Mouse (Mus musculus): ENCODE data around the gene Tubb2b.

The Tubb2b gene

DNA sequence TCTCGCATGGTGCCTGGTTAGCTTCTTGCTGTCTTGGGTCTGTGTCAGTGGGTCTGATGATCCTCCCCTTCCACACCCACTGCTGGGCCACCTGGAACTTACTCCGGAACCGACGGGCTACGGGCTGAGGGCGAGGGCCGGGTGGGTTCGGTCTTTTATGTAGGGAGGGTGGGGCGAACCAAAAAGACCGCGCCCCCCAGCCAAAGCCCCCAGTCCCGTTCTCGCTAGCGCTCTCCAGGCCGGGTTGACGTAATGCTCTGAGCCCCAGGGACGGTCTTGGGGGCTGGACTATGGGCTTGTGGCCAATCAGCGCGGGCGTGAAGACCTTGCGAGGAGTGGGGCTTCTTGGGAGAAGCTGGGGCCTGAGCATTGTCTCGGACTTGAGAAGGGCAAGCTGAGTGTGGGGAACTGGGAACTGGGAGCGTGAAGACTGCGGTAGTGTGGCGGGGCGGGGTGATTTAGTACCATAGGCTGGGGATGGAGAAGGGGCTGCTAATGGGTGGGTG is at the start of gene Tubb2b:
Gene Tubb2b, minus strand, starts transcription at position 241 of the 506 bp plus-strand sequence.
- DNase-seq (ENCODE audit: low spot score), result peak; percentile 96

DNA sequence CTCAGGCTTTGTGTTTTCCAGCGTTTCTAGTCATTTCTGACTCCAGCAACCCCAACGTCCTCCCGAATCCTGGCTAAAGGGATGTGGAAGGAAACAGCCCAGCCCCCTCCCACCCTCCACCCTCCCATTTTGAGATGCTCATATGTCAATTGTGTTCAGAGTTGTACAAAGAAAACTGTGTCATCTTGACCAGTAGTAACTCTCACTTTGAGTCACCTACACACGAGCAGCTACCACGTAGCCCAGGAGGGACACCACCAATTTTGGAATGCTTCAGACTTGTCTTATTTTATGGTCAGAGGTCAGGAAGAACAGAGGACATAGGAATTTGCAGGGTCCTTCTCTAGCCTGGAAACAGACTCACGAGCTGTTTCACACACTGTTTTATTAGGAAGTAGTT is 43.8 kb upstream of the Tubb2b start:
- DNase-seq (ENCODE audit: low spot score), result no peak

DNA sequence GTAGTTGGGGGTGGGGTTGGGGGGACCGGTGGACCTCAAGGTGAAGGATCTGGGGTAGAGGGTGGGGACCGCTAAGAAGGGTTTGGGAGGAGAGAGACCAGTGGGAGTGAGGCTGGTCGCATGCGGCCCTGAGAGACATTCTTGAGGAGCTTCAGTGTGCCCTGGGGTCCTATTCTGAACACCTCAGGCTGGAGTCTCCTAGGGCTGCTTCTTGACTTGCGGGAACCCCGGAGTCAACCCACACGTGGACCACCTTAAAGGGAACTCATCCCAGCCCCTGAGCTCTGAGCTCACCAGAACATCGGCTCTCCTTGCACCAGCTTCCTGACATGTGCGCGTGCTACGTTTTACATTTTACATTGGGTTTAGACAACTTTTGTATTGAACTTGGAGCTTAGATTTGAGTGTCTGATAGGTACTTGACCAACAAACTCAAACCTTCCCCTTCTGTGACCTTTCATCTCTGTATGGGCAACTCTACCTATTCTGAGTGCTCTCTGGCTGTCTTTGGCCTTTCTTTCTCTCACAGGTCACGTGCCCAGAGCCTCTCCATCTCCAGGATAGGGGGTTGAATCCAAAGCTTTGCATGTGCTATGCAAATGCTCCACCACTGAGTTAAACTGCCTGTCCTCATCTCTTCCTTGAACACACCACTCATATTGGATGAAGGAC is 33.2 kb upstream of the Tubb2b start:
- DNase-seq (ENCODE audit: low spot score), result peak; percentile 12

GRCm38 (mm10) chr13:34162491-34163303 is 32.4 kb upstream of the Tubb2b start, which contains the start of gene Psmg4:
Gene Psmg4, plus strand, starts transcription at chr13:34162964.
- DNase-seq (ENCODE audit: low spot score), result peak; percentile 90

- no peak for DNase-seq (ENCODE audit: low spot score)
Measured at GRCm38 (mm10) chr13:34159926-34160325, 29.7 kb upstream of the Tubb2b start.

GRCm38 (mm10) chr13:34157596-34158157 is 27.4 kb upstream of the Tubb2b start:
- no peak for DNase-seq (ENCODE audit: low spot score)

DNA sequence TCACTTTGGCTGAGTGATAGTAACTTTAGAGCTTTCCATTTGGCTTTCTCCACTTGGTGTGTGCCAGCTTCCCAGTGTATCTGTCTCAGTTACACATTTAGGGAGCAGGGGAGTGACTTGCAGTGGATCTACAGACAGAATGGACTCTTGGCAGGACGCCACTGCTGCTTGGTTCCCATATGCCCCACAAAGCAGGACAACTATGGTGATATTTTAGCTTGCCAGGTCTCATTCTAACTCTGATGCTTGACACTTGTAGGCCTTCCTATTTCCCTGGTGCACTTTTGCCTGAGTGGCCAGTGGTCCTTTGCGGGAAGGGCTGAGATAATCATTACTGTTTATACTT is 26.5 kb upstream of the Tubb2b start:
- no peak for DNase-seq (ENCODE audit: low spot score)

- DNase-seq (ENCODE audit: low spot score), result no peak
Measured at GRCm38 (mm10) chr13:34156133-34156839, 26.0 kb upstream of the Tubb2b start.

- peak; percentile 78 for DNase-seq (ENCODE audit: low spot score)
Measured at GRCm38 (mm10) chr13:34154931-34155272, 24.6 kb upstream of the Tubb2b start.

GRCm38 (mm10) chr13:34154217-34154930 is 24.1 kb upstream of the Tubb2b start:
- peak; percentile 89 for DNase-seq (ENCODE audit: low spot score)

DNA sequence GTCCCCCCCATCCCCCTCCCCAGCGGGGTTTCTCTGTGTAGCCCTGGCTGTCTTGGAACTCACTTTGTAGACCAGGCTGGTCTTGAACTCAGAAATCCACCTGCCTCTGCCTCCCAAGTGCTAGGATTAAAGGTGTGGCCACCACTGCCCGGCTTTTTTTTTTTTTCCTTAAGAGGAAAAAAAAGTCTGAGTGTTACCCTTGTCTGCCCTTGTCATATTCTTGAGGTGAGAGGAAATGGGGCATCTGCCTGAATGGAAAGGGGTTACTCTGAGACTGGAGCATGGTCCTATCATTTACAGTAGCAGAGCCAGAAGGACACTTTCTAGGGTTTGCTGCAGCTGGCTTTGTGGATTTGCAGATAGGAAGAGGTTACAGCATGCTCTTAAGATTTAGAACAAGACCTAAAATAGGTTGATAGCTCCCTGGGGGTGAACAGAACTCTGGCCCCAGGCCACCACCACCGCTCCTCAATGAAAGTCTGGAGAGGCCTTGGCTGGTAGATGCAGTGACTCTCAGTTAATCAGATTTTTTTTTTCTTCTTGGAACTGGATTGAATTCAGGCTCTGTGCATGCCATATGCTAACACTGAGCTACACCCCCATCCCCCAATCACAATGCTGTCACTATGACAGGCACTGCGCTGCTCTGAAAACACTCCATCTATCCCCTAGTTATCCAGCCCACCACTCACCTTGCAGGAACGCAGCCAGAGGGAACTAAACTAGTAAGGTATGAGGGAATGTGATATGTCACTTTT is 23.2 kb upstream of the Tubb2b start:
- peak; percentile 74 for DNase-seq (ENCODE audit: low spot score)

DNA sequence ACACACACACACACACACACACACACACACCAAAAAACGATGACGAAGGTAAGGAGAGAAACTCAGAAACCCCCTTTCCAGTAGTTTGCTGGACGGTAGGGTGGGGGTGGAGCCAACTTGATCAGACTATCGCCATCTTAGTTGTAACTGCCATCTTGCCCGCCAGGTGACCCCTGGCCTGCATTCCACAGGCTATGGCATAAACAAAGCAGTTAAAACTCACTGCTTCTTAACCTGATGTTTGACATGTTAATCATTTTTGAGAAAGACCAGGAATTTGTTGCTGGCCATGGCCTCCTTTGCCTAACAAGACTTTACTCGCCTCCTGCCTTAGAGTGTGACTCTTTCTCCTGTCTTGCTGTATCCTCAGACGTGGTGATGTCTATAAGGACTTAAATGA is 22.4 kb upstream of the Tubb2b start:
- DNase-seq (ENCODE audit: low spot score), result no peak

- DNase-seq (ENCODE audit: low spot score), result no peak
Measured at GRCm38 (mm10) chr13:34151425-34151824, 21.2 kb upstream of the Tubb2b start.

DNA sequence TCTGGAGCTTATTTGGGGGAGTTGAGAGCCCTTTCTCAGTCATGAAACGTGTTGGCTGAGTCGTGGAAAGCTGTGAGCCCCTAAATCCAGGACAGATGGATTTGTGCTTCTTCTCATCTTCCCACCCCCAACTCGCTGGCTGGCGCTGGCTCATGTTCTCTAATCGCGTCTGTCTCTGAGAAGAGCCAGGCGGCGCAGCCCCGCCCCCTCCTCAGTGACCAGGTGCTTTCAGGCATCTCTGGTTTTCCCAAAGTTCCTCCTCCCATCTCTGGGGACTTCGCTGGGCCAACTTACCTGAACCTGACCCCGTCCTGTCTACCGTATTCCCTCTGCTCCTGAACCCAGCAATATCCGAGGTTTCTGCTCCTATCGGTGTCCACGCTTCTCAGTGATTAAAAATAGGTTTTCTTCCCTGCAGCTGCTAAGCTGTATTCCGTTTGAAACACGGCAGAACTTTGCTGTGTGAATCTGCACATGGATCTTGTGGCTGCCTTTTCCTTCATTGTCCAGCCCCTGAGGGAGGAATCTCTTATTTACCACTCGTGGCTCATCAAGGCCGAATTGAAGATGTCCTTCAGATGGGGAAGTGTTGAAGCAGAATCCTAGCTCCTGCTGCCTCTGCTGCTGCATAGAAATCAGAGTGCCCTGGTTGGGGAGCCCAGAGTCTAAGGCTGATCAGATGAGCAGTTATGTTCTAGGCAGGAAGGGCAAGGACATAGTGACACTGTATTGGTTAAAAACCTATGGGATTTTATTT is 20.2 kb upstream of the Tubb2b start:
- no peak for DNase-seq (ENCODE audit: low spot score)

DNA sequence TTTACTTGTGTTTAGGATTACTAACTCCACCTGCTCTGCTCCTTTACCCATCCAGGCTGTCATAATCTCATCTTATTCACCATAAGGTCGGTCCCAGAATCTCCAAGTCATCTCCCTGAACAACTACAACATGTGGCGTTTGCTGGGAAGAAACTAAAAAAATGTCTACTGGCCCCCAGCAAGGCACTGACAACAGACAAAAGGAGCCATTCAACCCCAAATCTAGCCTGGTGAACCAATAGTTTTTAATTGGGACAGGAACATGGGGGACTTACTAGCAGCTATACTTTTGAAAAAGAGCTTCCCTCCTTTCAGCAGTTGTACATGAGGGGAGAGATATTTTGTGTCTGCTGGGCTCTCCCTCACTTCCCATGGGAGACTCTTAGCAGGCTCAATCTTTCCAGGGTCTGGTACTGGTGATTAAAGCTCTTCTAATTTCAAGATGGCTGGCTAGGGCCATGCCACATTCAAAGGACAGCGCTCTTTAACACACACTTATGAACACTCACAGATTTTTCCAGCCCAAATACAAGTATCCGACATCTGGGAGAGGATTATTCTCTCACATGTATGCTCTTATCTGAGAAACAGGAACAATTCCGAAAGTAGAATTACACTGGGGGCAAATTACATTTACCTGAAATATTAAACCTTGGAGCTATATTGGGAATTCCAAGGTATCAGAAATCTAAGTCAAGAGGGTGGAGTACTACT is 19.4 kb upstream of the Tubb2b start:
- DNase-seq (ENCODE audit: low spot score), result no peak

DNA sequence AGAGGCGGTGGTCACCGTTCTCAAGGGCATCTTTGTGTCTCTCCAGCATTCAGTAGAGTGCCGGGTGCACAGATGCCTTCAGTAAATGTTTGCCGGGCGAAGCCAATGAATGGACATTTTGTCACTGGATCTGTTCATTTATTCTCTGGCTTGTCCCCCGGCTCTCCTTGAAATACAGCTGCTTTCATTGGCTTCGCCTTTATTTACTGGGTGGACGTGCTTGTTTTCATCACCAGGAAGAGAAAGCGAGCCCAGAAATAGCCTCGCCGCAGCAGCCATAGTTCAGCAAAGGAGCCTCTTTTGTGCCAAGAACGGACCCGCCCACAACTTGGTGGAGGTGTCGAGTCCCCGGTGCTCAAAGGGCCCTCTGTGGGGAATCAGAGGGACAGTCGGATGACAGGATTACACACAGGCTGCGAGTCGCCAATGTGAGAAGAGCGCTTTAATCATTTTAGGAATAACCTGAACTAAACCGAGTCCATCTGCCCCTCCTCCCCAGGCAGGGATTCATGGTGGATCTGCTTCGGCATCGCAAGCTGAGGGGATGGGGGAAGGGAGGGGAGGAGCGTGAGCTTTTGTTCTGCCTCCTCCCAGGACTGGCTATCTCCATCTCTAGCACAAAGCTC is 18.6 kb upstream of the Tubb2b start:
- DNase-seq (ENCODE audit: low spot score), result peak; percentile 62

GRCm38 (mm10) chr13:34148181-34148580 is 17.9 kb upstream of the Tubb2b start:
- DNase-seq (ENCODE audit: low spot score), result no peak

DNA sequence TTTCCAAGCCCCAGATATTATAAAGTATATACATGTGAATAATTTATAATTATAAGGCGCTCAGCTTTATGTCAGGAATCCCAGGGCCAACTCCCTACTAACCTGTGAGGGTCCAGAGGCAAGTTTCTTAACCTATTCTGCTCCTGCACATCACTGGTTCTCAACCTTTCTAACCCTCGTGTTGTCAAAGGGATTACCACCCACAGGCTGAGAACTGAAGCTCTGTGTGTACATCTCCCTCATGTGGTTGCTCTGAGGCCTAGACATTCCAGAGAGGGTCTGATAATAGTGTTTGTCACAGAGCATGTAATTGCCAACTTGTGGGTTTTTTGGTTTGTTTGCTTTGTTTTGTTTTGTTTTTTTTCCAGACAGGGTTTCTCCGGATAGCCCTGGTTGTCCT is 16.6 kb upstream of the Tubb2b start:
- no peak for DNase-seq (ENCODE audit: low spot score)

DNA sequence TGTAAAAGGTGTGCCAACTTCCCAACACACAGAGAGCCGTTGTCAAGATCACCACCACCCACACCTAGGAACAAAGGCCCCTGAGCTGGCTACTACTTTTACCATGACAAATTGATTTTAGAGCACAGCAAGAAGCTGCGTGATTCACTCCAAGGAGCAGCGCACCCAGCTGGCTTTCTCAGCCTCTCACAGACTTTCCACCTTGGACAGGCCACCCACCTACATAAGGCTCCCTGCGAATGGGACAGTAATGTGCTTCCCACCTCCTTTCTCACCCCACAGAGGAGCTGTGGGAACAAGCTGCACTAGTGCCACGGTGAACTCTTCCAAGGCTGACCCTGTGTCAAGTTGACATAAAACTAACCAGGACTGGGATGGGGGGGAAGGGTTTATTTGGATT is 13.1 kb upstream of the Tubb2b start:
- no peak for DNase-seq (ENCODE audit: low spot score)

Data from MN1 (cell line).